Mouse (Mus musculus) MEL (cell line): ENCODE results near the gene Sugp1. TPM values are rescaled to one million over a fixed set of nuclear protein-coding genes. Genes with fewer than 3 reads are reported as not detected.

Experiments used
- DNase-seq: peaks from one replicate; pipeline ENCODE4 v3.0.0; 2011; ENCODE audit warnings: low read depth, low spot score
- H3K27ac ChIP-seq: 2 replicates; pipeline ENCODE4 v1.5.1; 2012; ENCODE audit warnings: low read depth, mild to moderate bottlenecking, control low read depth, low read length, moderate library complexity; ENCODE audit not compliant: control insufficient read depth
- H3K27me3 ChIP-seq, 2 experiments: fragments of 150-350 bp in 1 of 2; sonication (generic) in 1 of 2; 2 replicates each; pipeline ENCODE4 v1.6.1; 2012; ENCODE audit warnings: low read length in 2 of 2, mild to moderate bottlenecking in 2 of 2, improper control_type of control experiment in 1 of 2, moderate library complexity in 1 of 2; ENCODE audit not compliant: insufficient read depth in 2 of 2, control insufficient read depth in 1 of 2
- H3K36me3 ChIP-seq, 2 experiments: 2 replicates each; pipeline ENCODE4 v1.6.1; 2012 to 2014; ENCODE audit warnings: low read length in 2 of 2, improper control_type of control experiment in 1 of 2, inconsistent platforms in 1 of 2, mild to moderate bottlenecking in 1 of 2; ENCODE audit not compliant: insufficient read depth in 2 of 2, control insufficient read depth in 1 of 2
- H3K4me1 ChIP-seq, 2 experiments: fragments of 150-350 bp in 1 of 2; sonication (generic) in 1 of 2; 2 replicates each; pipeline ENCODE4 v1.6.1; 2012; ENCODE audit warnings: low read length in 2 of 2, improper control_type of control experiment in 1 of 2, mild to moderate bottlenecking in 1 of 2; ENCODE audit not compliant: insufficient read depth in 2 of 2, control insufficient read depth in 1 of 2
- H3K4me3 ChIP-seq, 2 experiments: fragments of 150-350 bp in 1 of 2; sonication (generic) in 1 of 2; 2 replicates each; pipeline ENCODE4 v1.5.1; 2012; ENCODE audit warnings: low read depth in 2 of 2, low read length in 2 of 2, mild to moderate bottlenecking in 2 of 2, moderate library complexity in 2 of 2, control low read depth in 1 of 2, improper control_type of control experiment in 1 of 2; ENCODE audit not compliant: control insufficient read depth in 1 of 2, insufficient read depth in 1 of 2
- H3K79me2 ChIP-seq: 2 replicates; pipeline ENCODE4 v1.6.1; 2012; ENCODE audit warnings: mild to moderate bottlenecking, low read length, moderate library complexity; ENCODE audit not compliant: control insufficient read depth, poor library complexity, insufficient read depth
- H3K9ac ChIP-seq: 2 replicates; pipeline ENCODE4 v1.6.1; 2012; ENCODE audit warnings: low read depth, mild to moderate bottlenecking, control low read depth, low read length, moderate library complexity; ENCODE audit not compliant: control insufficient read depth, poor library complexity, severe bottlenecking
- H3K9me3 ChIP-seq: fragments of 150-350 bp; sonication (generic); replicated peaks from 2 replicates; pipeline ENCODE4 v1.6.1; 2012; ENCODE audit warnings: mild to moderate bottlenecking, low read length, improper control_type of control experiment, moderate library complexity; ENCODE audit not compliant: insufficient read depth
- CHD2 ChIP-seq: IDR thresholded peaks from 2 replicates; pipeline ENCODE4 v1.6.1; 2011; ENCODE audit warnings: low read length, improper control_type of control experiment
- CTCF ChIP-seq, 3 experiments: IDR thresholded peaks in 2 of 3; conservative IDR thresholded peaks in 1 of 3; 2 replicates each; pipeline ENCODE4 v1.5.1; 2011 to 2012; ENCODE audit warnings: low read length in 3 of 3, low read depth in 2 of 3, mild to moderate bottlenecking in 2 of 3, improper control_type of control experiment in 1 of 3, inconsistent platforms in 1 of 3, mixed read lengths in 1 of 3, moderate library complexity in 1 of 3; ENCODE audit not compliant: control insufficient read depth in 1 of 3, insufficient read depth in 1 of 3, poor library complexity in 1 of 3, severe bottlenecking in 1 of 3
- E2F4 ChIP-seq: IDR thresholded peaks from 2 replicates; pipeline ENCODE4 v1.6.1; 2011; ENCODE audit warnings: low read depth, low read length, improper control_type of control experiment, borderline replicate concordance
- ELF1 ChIP-seq: IDR thresholded peaks from 2 replicates; pipeline ENCODE4 v1.6.1; 2014; ENCODE audit warnings: low read depth, mild to moderate bottlenecking, inconsistent platforms, low read length, improper control_type of control experiment, moderate library complexity
- EP300 ChIP-seq, 2 experiments: IDR thresholded peaks; 2 replicates each; pipeline ENCODE4 v1.6.1; 2011; ENCODE audit warnings: improper control_type of control experiment in 2 of 2, low read length in 2 of 2, low read depth in 1 of 2, mild to moderate bottlenecking in 1 of 2
- GABPA ChIP-seq: IDR thresholded peaks from 2 replicates; pipeline ENCODE4 v1.6.1; 2012; ENCODE audit warnings: low read depth, mild to moderate bottlenecking, inconsistent platforms, low read length, improper control_type of control experiment, moderate library complexity
- GATA1 ChIP-seq: IDR thresholded peaks from 2 replicates; pipeline ENCODE4 v1.6.1; 2011; ENCODE audit warnings: low read depth, low read length, improper control_type of control experiment
- KAT2A ChIP-seq: conservative IDR thresholded peaks from 2 replicates; pipeline ENCODE4 v1.6.1; 2012; ENCODE audit warnings: low read depth, low read length, improper control_type of control experiment, inconsistent platforms
- MAFK ChIP-seq: IDR thresholded peaks from 2 replicates; pipeline ENCODE4 v1.6.1; 2011; ENCODE audit warnings: low read depth, mild to moderate bottlenecking, low read length, improper control_type of control experiment, borderline replicate concordance
- MAX ChIP-seq: IDR thresholded peaks from 2 replicates; pipeline ENCODE4 v1.6.1; 2011; ENCODE audit warnings: low read length, improper control_type of control experiment
- MEF2A ChIP-seq: IDR thresholded peaks from 2 replicates; pipeline ENCODE4 v1.6.1; 2014; ENCODE audit warnings: low read depth, mild to moderate bottlenecking, inconsistent platforms, low read length, improper control_type of control experiment; ENCODE audit not compliant: poor library complexity, insufficient replicate concordance, severe bottlenecking; ENCODE audit errors: extremely low read depth
- MXI1 ChIP-seq: IDR thresholded peaks from 2 replicates; pipeline ENCODE4 v1.6.1; 2011; ENCODE audit warnings: mild to moderate bottlenecking, low read depth, low read length, improper control_type of control experiment
- MYB ChIP-seq: IDR thresholded peaks from 2 replicates; pipeline ENCODE4 v1.6.1; 2011; ENCODE audit warnings: mild to moderate bottlenecking, low read depth, low read length, improper control_type of control experiment
- MYC ChIP-seq: IDR thresholded peaks from 2 replicates; pipeline ENCODE4 v1.6.1; 2011; ENCODE audit warnings: low read depth, mild to moderate bottlenecking, low read length, improper control_type of control experiment, moderate library complexity
- NELFE ChIP-seq: IDR thresholded peaks from 2 replicates; pipeline ENCODE4 v1.6.1; 2011; ENCODE audit warnings: low read depth, low read length, improper control_type of control experiment
- NRF1 ChIP-seq: IDR thresholded peaks from 2 replicates; pipeline ENCODE4 v1.6.1; 2014; ENCODE audit warnings: low read depth, mild to moderate bottlenecking, inconsistent platforms, low read length, improper control_type of control experiment, moderate library complexity; ENCODE audit not compliant: poor library complexity, insufficient read depth, severe bottlenecking
- POLR2AphosphoS5 ChIP-seq: IDR thresholded peaks from 2 replicates; pipeline ENCODE4 v1.6.1; 2012; ENCODE audit warnings: low read depth, borderline replicate concordance, mild to moderate bottlenecking, inconsistent platforms, low read length, moderate library complexity, mixed read lengths
- SIN3A ChIP-seq: IDR thresholded peaks from 2 replicates; pipeline ENCODE4 v1.6.1; 2012; ENCODE audit warnings: low read length, improper control_type of control experiment, inconsistent platforms
- SMC3 ChIP-seq: IDR thresholded peaks from 2 replicates; pipeline ENCODE4 v1.6.1; 2011; ENCODE audit warnings: low read depth, low read length, improper control_type of control experiment
- TBP ChIP-seq: IDR thresholded peaks from 2 replicates; pipeline ENCODE4 v1.8.0; 2011; ENCODE audit warnings: low read depth, low read length, improper control_type of control experiment
- UBTF ChIP-seq: IDR thresholded peaks from 2 replicates; pipeline ENCODE4 v1.6.1; 2012; ENCODE audit warnings: low read depth, mild to moderate bottlenecking, inconsistent platforms, low read length, improper control_type of control experiment, moderate library complexity, borderline replicate concordance; ENCODE audit not compliant: insufficient read depth
- USF1 ChIP-seq: IDR thresholded peaks from 2 replicates; pipeline ENCODE4 v1.6.1; 2014; ENCODE audit warnings: low read depth, mild to moderate bottlenecking, inconsistent platforms, low read length, improper control_type of control experiment, moderate library complexity
- ZC3H11A ChIP-seq: IDR thresholded peaks from 2 replicates; pipeline ENCODE4 v1.6.1; 2012; ENCODE audit warnings: low read depth, mild to moderate bottlenecking, inconsistent platforms, low read length, improper control_type of control experiment
- ZMIZ1 ChIP-seq: IDR thresholded peaks from 2 replicates; pipeline ENCODE4 v1.6.1; 2012; ENCODE audit warnings: low read depth, mild to moderate bottlenecking, inconsistent platforms, low read length, improper control_type of control experiment, moderate library complexity
- ZNF384 ChIP-seq: IDR thresholded peaks from 2 replicates; pipeline ENCODE4 v1.6.1; 2012; ENCODE audit warnings: low read depth, mild to moderate bottlenecking, inconsistent platforms, low read length, improper control_type of control experiment
- polyA plus RNA-seq, 2 experiments: library from polyadenylated mRNA; stranded (reverse) in 1 of 2; unstranded in 1 of 2; fragments of >175 nt in 1 of 2; fragments of >200 nt in 1 of 2; gene quantifications; 2 replicates each; pipeline versions ENCODE4 v1.2.1 to v1.2.4; 2012; ENCODE audit warnings: low replicate concordance in 2 of 2, low read depth in 1 of 2; ENCODE audit not compliant: insufficient read length in 2 of 2, insufficient read depth in 1 of 2, missing spikeins in 1 of 2
- total RNA-seq: library from RNA; depleted of rRNA; stranded (reverse); fragments of 300-350 nt; gene quantifications from 2 replicates; pipeline ENCODE4 v1.2.3, GENCODE M21; 2012

Gene Sugp1
- total and polyA plus RNA-seq, 3 experiments, result 29.9 to 45.5 TPM; not detected in 1

DNA sequence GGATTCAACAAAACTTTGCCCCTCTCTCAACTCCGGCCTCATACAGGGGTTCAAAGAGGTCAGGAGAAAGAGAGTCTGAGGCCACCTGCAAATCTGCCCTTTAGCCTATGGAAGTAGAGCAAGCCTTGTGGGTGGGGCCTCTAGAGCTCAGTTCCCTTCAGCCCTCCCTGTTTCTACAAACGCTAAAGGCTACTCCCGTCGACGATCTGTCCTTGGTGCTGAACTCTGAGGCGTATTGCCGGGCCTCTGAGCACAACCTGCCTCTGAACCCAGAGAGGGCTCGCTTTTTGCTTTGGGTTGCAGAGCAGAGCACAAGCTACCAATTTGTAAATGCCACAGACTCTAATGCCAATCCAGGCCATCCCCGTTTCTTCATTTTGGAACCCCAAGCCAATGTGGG lies 75.0 kb downstream of the Sugp1 start:
- H3K27me3 ChIP-seq, result 0 out of 4 replicates have a peak, but pooled peaks cover 0 to 3% of the 10 kb centered on the region in 2 experiments
- H3K4me1 ChIP-seq, result no peaks in the 10 kb centered on the region
- H3K36me3 ChIP-seq, result no peaks in the 10 kb centered on the region
- TF ChIP-seq SIN3A, result peak; percentile 89
- no peak for TF ChIP-seq MEF2A
- no peak overlapping the region for H3K4me3 ChIP-seq
- no peak overlapping the region for H3K27ac ChIP-seq
- no peak overlapping the region for H3K9ac ChIP-seq
- peak; percentile 83 for DNase-seq
- no peaks in the 10 kb centered on the region for H3K79me2 ChIP-seq
- H3K9me3 ChIP-seq, result no peaks in the 10 kb centered on the region

DNA sequence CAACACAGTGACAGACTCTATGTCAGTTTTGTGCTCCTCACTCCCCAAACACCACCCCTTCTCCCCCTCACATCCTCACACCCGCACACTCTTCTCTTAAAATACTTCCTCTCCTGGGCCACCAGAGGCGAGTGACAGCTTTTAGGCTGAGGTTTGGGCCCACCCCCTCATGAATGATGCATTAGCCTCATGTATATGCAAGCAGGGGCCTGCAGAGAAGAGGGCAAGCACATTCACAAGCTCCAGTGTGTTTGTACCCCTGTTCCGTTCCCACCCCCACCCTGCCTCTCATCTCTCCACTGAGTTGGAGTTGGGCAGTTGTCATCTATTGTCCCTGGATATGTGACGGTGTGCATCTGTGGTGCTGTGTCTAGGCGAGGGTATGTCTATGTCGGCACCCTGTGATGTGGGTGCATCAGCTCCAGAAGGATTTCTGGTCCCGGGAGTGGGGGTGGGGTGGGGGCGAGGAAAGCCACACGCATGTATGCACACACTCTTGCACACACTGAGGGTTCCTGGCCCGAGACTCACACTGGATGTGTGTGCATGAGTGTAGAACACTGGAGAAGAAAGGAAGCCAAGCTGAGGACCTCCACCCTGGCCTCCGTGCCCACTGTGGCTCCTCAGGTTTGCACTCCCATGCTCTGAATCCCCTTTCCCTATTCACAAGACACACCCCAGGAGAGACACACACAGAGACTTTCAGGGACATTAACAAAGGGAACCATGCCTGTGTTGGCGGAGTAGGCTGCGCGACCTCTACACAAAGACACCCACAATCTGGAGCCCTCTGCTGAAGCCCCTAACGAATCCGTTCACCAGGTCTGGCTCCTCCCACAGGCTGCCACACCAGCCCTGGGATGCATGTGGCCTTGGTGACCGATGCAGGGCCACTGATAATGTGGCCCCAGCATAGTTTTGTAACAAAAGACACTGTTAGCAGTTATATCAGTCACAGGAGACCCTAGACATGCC lies 76.4 kb downstream of the Sugp1 start:
- DNase-seq, result peak; percentile 36
- Histone ChIP-seq H3K9me3 (no peaks in the 10 kb centered on the region), H3K79me2 (no peaks in the 10 kb centered on the region), H3K4me1 (no peaks in the 10 kb centered on the region), H3K27ac (no peak overlapping the region), H3K9ac (no peak overlapping the region), H3K36me3 (no peaks in the 10 kb centered on the region)
- no peak for TF ChIP-seq ELF1
- no peak for TF ChIP-seq ZMIZ1
- TF ChIP-seq E2F4, result no peak
- TF ChIP-seq UBTF, result no peak
- no peak for TF ChIP-seq CHD2
- no peak for TF ChIP-seq NRF1
- no peak for TF ChIP-seq MAX
- TF ChIP-seq MYC, result no peak
- TF ChIP-seq SMC3, result no peak
- no peak for TF ChIP-seq ZNF384
- no peak for TF ChIP-seq MYB
- TF ChIP-seq, all 39 proteins: peak for 0
- Histone ChIP-seq H3K4me3 (no peak overlapping the region), H3K27me3 (0 out of 4 replicates have a peak, but pooled peaks cover 0 to 3% of the 10 kb centered on the region in 2 experiments)

- H3K4me1 ChIP-seq, result no peaks in the 10 kb centered on the region
- H3K79me2 ChIP-seq, result no peaks in the 10 kb centered on the region
- H3K27me3 ChIP-seq, result peaks cover 0 to 4% of the 10 kb centered on the region in 2 experiments; a peak in 1 of 4 replicates
- H3K9ac ChIP-seq, result no peak within 1 kb of the TSS
- no peaks in the 10 kb centered on the region for H3K9me3 ChIP-seq
- no peak within 1 kb of the TSS for H3K27ac ChIP-seq
- no peak for DNase-seq
- no peak within 1 kb of the TSS for H3K4me3 ChIP-seq
- no peaks in the 10 kb centered on the region for H3K36me3 ChIP-seq
- TF ChIP-seq TBP, result no peak
- no peak for TF ChIP-seq MAX
- TF ChIP-seq ELF1, result no peak
- no peak for TF ChIP-seq POLR2AphosphoS5
- TF ChIP-seq KAT2A, result no peak
- TF ChIP-seq USF1, result no peak
- no peak for TF ChIP-seq GATA1
- no peak for TF ChIP-seq EP300 (IDR thresholded peaks at IDR 0.05; ENCODE audit: low read depth in 1 of 2, low read length in 2 of 2)
- no peak for TF ChIP-seq E2F4
- no peak for TF ChIP-seq MAFK
- TF ChIP-seq MXI1, result no peak
- no peak for TF ChIP-seq ZC3H11A
- TF ChIP-seq SMC3, result no peak
- TF ChIP-seq MYB, result no peak
- no peak for TF ChIP-seq CTCF (IDR thresholded peaks at IDR 0.05 in 2 of 3, conservative IDR thresholded peaks at IDR 0.05 in 1 of 3; ENCODE audit: control insufficient read depth in 1 of 3, insufficient read depth in 1 of 3, low read depth in 2 of 3, low read length in 3 of 3, poor library complexity in 1 of 3, severe bottlenecking in 1 of 3)
- TF ChIP-seq GABPA, result no peak
- no peak for TF ChIP-seq NELFE
- no peak for TF ChIP-seq MYC
These were observed 78.1 kb downstream of the Sugp1 start, which contains the start of gene Ncan for GRCm38 (mm10) chr8:70120667-70121066. Ncan (minus strand) TSS chr8:70120873.
